Mouse (Mus musculus) bone marrow, adult 2 months (tissue): ENCODE results near the gene Zmat1. TPM values are rescaled to one million over a fixed set of nuclear protein-coding genes. Genes with fewer than 3 reads are reported as not detected.

Experiments used
- H3K27ac ChIP-seq: fragments of 200-500 bp; 2 replicates; pipeline ENCODE4 v1.5.1; 2012; ENCODE audit warnings: low read depth, mild to moderate bottlenecking, control low read depth, inconsistent platforms, low read length; ENCODE audit not compliant: control insufficient read depth, poor library complexity, insufficient read depth
- H3K4me1 ChIP-seq: fragments of 200-500 bp; 2 replicates; pipeline ENCODE4 v1.6.1; 2011; ENCODE audit warnings: low read length; ENCODE audit not compliant: control insufficient read depth, insufficient read depth
- H3K4me3 ChIP-seq: fragments of 200-500 bp; replicated peaks from 2 replicates; pipeline ENCODE3; 2011; ENCODE audit warnings: mild to moderate bottlenecking, low read depth, low read length, control low read depth; ENCODE audit not compliant: control insufficient read depth
- CTCF ChIP-seq: fragments of 200-500 bp; IDR thresholded peaks from 2 replicates; pipeline ENCODE4 v1.5.1; 2011; ENCODE audit warnings: low read length, control low read depth; ENCODE audit not compliant: control insufficient read depth, insufficient read depth
- POLR2A ChIP-seq: fragments of 200-500 bp; IDR thresholded peaks from 2 replicates; pipeline ENCODE4 v1.6.1; 2011; ENCODE audit warnings: low read depth, mild to moderate bottlenecking, control low read depth, low read length, borderline replicate concordance; ENCODE audit not compliant: control insufficient read depth
- WGBS: fragments of 180-500 bp; shearing (Covaris S2); methylation state at CpG from one replicate; pipeline ENCODE4 v1.1.7; 2018; 5-methylcytosine and 5-hydroxymethylcytosine counted together
- polyA plus RNA-seq: library from polyadenylated mRNA; stranded (reverse); fragments of >200 nt; gene quantifications from 2 replicates; pipeline ENCODE4 v1.2.4, GENCODE M21; 2011; ENCODE audit warnings: low replicate concordance; ENCODE audit not compliant: missing spikeins, insufficient read depth, insufficient read length

Gene Zmat1
- polyA plus RNA-seq, 1 experiment: 0.77 TPM

DNA sequence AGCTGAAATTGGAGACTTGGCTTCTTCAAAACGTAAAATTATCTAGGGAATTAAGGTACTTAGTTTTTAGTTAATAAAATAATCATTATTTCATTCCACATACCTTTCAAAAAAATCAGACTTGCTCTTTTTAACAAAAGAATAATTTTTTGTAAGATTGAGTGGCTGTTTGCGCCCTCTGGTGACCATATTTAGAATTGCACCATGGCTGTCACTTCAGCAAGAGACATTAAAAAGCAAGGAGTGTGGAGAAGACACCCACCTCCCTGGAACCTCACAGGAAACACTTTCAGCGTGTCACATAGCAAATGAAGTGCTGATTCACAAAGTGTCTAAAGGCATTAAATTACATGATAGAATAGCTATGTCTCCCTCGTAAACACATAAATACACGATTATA lies 78.6 kb downstream of the Zmat1 start:
- no peak overlapping the region for H3K4me3 ChIP-seq
- WGBS: 35% methylated on average over 5 of the region's 5 CpGs
- H3K4me1 ChIP-seq: no peaks in the 10 kb centered on the region
- no peak overlapping the region for H3K27ac ChIP-seq
- TF ChIP-seq POLR2A: no peak
- no peak for TF ChIP-seq CTCF

DNA sequence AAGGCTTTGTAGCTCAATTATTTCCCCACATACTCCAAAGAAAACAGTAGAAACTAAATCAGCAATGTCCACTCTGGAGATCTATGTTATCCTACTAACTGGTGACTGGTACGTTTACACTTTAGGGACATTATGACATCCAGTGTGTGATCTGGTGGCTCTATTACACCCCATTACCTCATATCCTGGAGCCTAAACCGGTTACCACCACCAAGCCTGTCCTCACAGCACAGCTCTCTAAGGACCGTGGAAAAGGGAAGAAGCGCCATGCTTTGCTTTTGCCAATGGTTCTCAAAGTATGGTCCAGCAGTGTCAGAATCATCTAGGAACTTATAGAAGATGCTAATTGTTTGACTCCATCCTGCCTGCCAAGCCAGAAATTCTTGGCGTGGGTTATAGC lies 79.1 kb downstream of the Zmat1 start:
- H3K4me3 ChIP-seq: no peak overlapping the region
- 60% methylated on average over 5 of the region's 5 CpGs for WGBS
- no peaks in the 10 kb centered on the region for H3K4me1 ChIP-seq
- no peak for TF ChIP-seq CTCF
- no peak for TF ChIP-seq POLR2A
- H3K27ac ChIP-seq: no peak overlapping the region

DNA sequence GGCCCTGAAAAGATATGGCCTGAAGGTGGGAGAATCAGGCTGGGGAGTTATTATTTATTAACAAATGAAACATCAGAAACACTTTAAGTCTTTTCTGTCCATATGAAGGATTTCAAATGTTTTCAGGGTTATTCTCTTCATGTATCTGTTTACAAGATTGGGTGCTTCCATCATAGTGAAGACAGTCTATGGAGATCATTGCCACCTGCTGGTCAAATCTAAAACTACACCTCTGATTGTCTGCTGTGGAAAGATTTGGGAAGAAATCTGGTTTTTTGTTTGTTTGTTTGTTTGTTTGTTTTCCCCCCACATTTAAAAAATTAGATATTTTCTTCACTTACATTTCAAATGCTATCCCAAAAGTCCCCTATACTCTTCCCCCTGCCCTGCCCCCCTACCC lies 84.0 kb downstream of the Zmat1 start:
- Histone ChIP-seq H3K4me1 (no peaks in the 10 kb centered on the region), H3K4me3 (no peak overlapping the region), H3K27ac (no peak overlapping the region)
- TF ChIP-seq CTCF (no peak), POLR2A (no peak)

DNA sequence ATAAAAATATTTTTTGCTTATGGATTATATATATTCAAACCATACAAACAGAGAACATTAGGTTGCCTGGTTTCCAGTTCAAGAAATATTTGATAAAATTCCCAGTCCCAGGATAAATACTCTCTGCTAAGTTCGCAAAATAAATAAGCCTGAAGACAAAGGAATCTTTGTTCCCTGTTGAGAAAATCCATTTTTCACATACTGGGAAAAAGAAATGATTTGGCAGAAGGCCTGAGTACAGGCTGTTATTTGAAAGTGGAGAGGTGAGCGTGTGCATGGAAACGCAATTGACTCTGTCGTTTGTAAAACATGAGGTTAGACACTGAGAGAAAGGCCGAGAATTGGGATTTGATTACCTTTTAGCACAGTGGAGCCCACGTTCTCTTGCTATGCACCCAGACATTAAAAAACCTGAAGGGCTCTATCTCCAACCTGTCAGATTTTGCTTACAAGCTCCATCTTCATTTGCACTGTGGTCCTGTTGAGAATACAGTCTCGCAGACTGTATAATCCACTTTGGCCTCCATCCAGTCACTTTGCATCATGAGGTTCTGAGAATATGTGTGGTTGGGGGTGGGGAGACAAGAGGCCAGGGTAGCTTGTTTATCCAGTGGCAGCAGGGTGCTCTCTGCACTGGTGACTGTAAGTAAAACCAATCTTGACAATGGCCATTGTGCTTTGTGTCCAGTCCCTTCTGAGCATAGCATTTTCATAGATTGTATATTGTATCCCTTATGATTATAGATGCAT lies 85.2 kb downstream of the Zmat1 start:
- no peak overlapping the region for H3K27ac ChIP-seq
- TF ChIP-seq POLR2A: no peak
- no peak for TF ChIP-seq CTCF
- 83% methylated on average over 7 of the region's 7 CpGs for WGBS
- H3K4me3 ChIP-seq: no peak overlapping the region
- H3K4me1 ChIP-seq: no peaks in the 10 kb centered on the region

Other genes with a start within 250 kb of the Zmat1 start
- 3.1 and 6.5 TPM in 2 replicates for gene Armcx2, start 200.0 kb downstream of the Zmat1 start, polyA plus RNA-seq
- gene Nxf2, start 44.5 kb downstream of the Zmat1 start, polyA plus RNA-seq: 0.41 TPM in 1 of 2 replicates, not detected in the other
- gene Gm15023, start 168.4 kb upstream of the Zmat1 start, polyA plus RNA-seq: not detected in 2 replicates
- gene Tceal6, start 201.5 kb upstream of the Zmat1 start, polyA plus RNA-seq: not detected in 2 replicates